Mouse (Mus musculus) limb, embryonic 14.5 days (tissue): ENCODE measurements around the gene Col18a1. TPM values are rescaled to one million over a fixed set of nuclear protein-coding genes. Genes with fewer than 3 reads are reported as not detected.

Experiments used
- ATAC-seq: fragments of 200-750 bp; cut with Nextera tagmentation; 2 replicates; pipeline ENCODE4 v1.8.0; 2017; ENCODE audit warnings: low read depth, moderate number of reproducible peaks, moderate TSS enrichment; ENCODE audit not compliant: low FRiP score
- DNase-seq: peaks from one replicate; pipeline ENCODE4 v3.0.0-alpha.2; 2015; ENCODE audit warnings: low spot score
- H3K27ac ChIP-seq: fragments of 300-500 bp; sonication (generic); replicated peaks from 2 replicates; pipeline ENCODE4 v1.5.1; 2014; ENCODE audit warnings: low read depth, mild to moderate bottlenecking, low read length, moderate library complexity, mixed read lengths
- H3K27me3 ChIP-seq: fragments of 300-500 bp; sonication (generic); 2 replicates; pipeline ENCODE4 v1.6.1; 2014; ENCODE audit warnings: low read length, mixed read lengths; ENCODE audit not compliant: control insufficient read depth, insufficient read depth
- H3K36me3 ChIP-seq: fragments of 300-500 bp; sonication (generic); 2 replicates; pipeline ENCODE4 v1.6.1; 2014; ENCODE audit warnings: mild to moderate bottlenecking, low read length, moderate library complexity, mixed read lengths; ENCODE audit not compliant: control insufficient read depth, insufficient read depth
- H3K4me1 ChIP-seq: fragments of 300-500 bp; sonication (generic); 2 replicates; pipeline ENCODE4 v1.6.1; 2014; ENCODE audit warnings: antibody characterized with exemption, low read length, mixed read lengths; ENCODE audit not compliant: control insufficient read depth, insufficient read depth
- H3K4me2 ChIP-seq: fragments of 300-500 bp; sonication (generic); replicated peaks from 2 replicates; pipeline ENCODE4 v1.6.1; 2014; ENCODE audit warnings: low read depth, mild to moderate bottlenecking, low read length, moderate library complexity; ENCODE audit not compliant: severe bottlenecking
- H3K4me3 ChIP-seq: fragments of 300-500 bp; sonication (generic); replicated peaks from 2 replicates; pipeline ENCODE4 v1.5.1; 2014; ENCODE audit warnings: low read length
- H3K9ac ChIP-seq: fragments of 300-500 bp; sonication (generic); 2 replicates; pipeline ENCODE4 v1.6.1; 2014; ENCODE audit warnings: mild to moderate bottlenecking, low read depth, low read length, moderate library complexity; ENCODE audit not compliant: severe bottlenecking
- H3K9me3 ChIP-seq: fragments of 300-500 bp; sonication (generic); 2 replicates; pipeline ENCODE4 v1.6.1; 2016; ENCODE audit warnings: low read length; ENCODE audit not compliant: control insufficient read depth
- POLR2A ChIP-seq: fragments of 200-500 bp; IDR thresholded peaks from 2 replicates; pipeline ENCODE4 v1.8.0; 2012; ENCODE audit warnings: inconsistent platforms, mild to moderate bottlenecking, moderate library complexity, borderline replicate concordance; ENCODE audit not compliant: insufficient read depth, insufficient read length; ENCODE audit errors: extremely low read depth
- WGBS: fragments of 180-500 bp; shearing (Covaris S2); extraction: QIAGEN DNeasy Blood & Tissue Kit; methylation state at CpG from one replicate; pipeline ENCODE4 v1.1.7; 2014; 5-methylcytosine and 5-hydroxymethylcytosine counted together
- polyA plus RNA-seq, 2 experiments: library from polyadenylated mRNA; depleted of rRNA in 1 of 2; stranded (reverse) in 1 of 2; unstranded in 1 of 2; fragments of >200 nt; fragmentation: Nextera tagmentation in 1 of 2; extraction: Ambion mirVana in 1 of 2; gene quantifications; 2 replicates each; pipeline versions ENCODE4 v1.2.1 to v1.2.3; 2012 to 2014

The Col18a1 gene
- polyA plus RNA-seq, 2 experiments: 66.4 to 77.8 TPM

GRCm38 (mm10) chr10:77110843-77111242 lies 55.5 kb downstream of the Col18a1 start:
- ATAC-seq (no peak), DNase-seq (no peak)
- no peaks in the 10 kb centered on the region for H3K9me3 ChIP-seq
- no peak overlapping the region for H3K4me2 ChIP-seq
- peaks cover 15% of the 10 kb centered on the region; the same call in 1 of the 2 replicates for H3K4me1 ChIP-seq
- WGBS: 48% methylated on average over 7 of the region's 7 CpGs
- H3K27me3 ChIP-seq: no peaks in the 10 kb centered on the region
- no peak overlapping the region for H3K9ac ChIP-seq
- no peak overlapping the region for H3K27ac ChIP-seq
- no peak overlapping the region for H3K4me3 ChIP-seq
- no peak for TF ChIP-seq POLR2A
- no peaks in the 10 kb centered on the region for H3K36me3 ChIP-seq

- Histone ChIP-seq H3K4me3 (no peak overlapping the region), H3K9ac (no peak overlapping the region), H3K9me3 (no peaks in the 10 kb centered on the region), H3K27me3 (no peaks in the 10 kb centered on the region), H3K4me1 (peaks cover 15% of the 10 kb centered on the region; the same call in 1 of the 2 replicates), H3K36me3 (no peaks in the 10 kb centered on the region), H3K4me2 (no peak overlapping the region), H3K27ac (no peak overlapping the region)
- no peak for DNase-seq
- WGBS: 86% methylated on average over 9 of the region's 9 CpGs
- ATAC-seq: no peak
- no peak for TF ChIP-seq POLR2A
These were observed 56.3 kb downstream of the Col18a1 start for GRCm38 (mm10) chr10:77110010-77110409.

- no peak for TF ChIP-seq POLR2A
- H3K27ac ChIP-seq: no peak overlapping the region
- ATAC-seq (no peak), DNase-seq (no peak)
- no peaks in the 10 kb centered on the region for H3K36me3 ChIP-seq
- no peak overlapping the region for H3K4me2 ChIP-seq
- H3K9me3 ChIP-seq: no peaks in the 10 kb centered on the region
- no peak overlapping the region for H3K4me3 ChIP-seq
- H3K27me3 ChIP-seq: no peaks in the 10 kb centered on the region
- H3K9ac ChIP-seq: no peak overlapping the region
- WGBS: 74% methylated on average over 4 of the region's 4 CpGs
- H3K4me1 ChIP-seq: peaks cover 2% of the 10 kb centered on the region; the same call in 1 of the 2 replicates
These were observed 58.2 kb downstream of the Col18a1 start for GRCm38 (mm10) chr10:77108106-77108505.

- Histone ChIP-seq H3K27me3 (no peaks in the 10 kb centered on the region), H3K4me3 (no peak overlapping the region)
- no peak for ATAC-seq
These were observed 62.0 kb downstream of the Col18a1 start for GRCm38 (mm10) chr10:77104327-77104726.

GRCm38 (mm10) chr10:77103689-77104088 lies 62.7 kb downstream of the Col18a1 start:
- no peak overlapping the region for H3K4me3 ChIP-seq
- no peak overlapping the region for H3K9ac ChIP-seq
- no peaks in the 10 kb centered on the region for H3K9me3 ChIP-seq
- no peaks in the 10 kb centered on the region for H3K4me1 ChIP-seq
- WGBS: 73% methylated on average over 8 of the region's 8 CpGs
- TF ChIP-seq POLR2A: no peak
- H3K27me3 ChIP-seq: no peaks in the 10 kb centered on the region
- DNase-seq (no peak), ATAC-seq (no peak)
- no peaks in the 10 kb centered on the region for H3K36me3 ChIP-seq
- no peak overlapping the region for H3K27ac ChIP-seq
- no peak overlapping the region for H3K4me2 ChIP-seq

More at GRCm38 (mm10) chr10:77104327-77104726, 62.0 kb downstream of the Col18a1 start:
- DNase-seq: no peak
- Histone ChIP-seq H3K27ac (no peak overlapping the region), H3K4me2 (no peak overlapping the region), H3K9ac (no peak overlapping the region), H3K36me3 (no peaks in the 10 kb centered on the region), H3K4me1 (no peaks in the 10 kb centered on the region; the same call in 1 of the 2 replicates), H3K9me3 (no peaks in the 10 kb centered on the region)
- no peak for TF ChIP-seq POLR2A

- H3K36me3 ChIP-seq: no peaks in the 10 kb centered on the region
- H3K4me1 ChIP-seq: peaks cover 4% of the 10 kb centered on the region; the same call in 1 of the 2 replicates
- H3K27ac ChIP-seq: no peak overlapping the region
- no peaks in the 10 kb centered on the region for H3K9me3 ChIP-seq
- no peak overlapping the region for H3K9ac ChIP-seq
- TF ChIP-seq POLR2A: no peak
- H3K4me2 ChIP-seq: no peak overlapping the region
- no peak for ATAC-seq
- H3K27me3 ChIP-seq: no peaks in the 10 kb centered on the region
- H3K4me3 ChIP-seq: no peak overlapping the region
- no peak for DNase-seq
- WGBS: 65% methylated on average over 4 of the region's 4 CpGs
These were observed 66.6 kb downstream of the Col18a1 start for GRCm38 (mm10) chr10:77099777-77100176.
